Mouse (Mus musculus): Measurements from ENCODE around the gene Ctdspl.

Gene Ctdspl

DNA sequence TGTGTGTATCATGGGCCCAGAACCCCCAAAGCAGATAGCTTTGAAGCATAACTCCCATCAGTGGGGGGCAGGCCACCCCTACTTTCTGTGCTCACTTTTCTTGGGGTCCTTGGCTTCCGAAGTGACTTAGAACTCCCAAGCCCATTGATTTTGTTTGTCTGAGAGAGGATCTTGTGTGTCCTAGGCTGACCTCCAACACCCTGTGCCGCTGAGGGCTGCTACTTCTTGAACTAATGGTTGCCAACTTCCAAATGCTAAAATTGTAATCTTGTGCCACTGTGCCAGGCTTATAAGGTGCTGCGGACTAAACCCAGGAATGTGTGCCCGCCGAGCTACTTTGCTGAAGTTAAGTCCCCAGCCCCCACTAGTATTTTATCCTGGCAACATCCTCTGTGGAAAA is 164.2 kb downstream of the Ctdspl start:
- DNase-seq (ENCODE audit: low read depth in 1 of 2, low spot score in 2 of 2), result no peak

DNA sequence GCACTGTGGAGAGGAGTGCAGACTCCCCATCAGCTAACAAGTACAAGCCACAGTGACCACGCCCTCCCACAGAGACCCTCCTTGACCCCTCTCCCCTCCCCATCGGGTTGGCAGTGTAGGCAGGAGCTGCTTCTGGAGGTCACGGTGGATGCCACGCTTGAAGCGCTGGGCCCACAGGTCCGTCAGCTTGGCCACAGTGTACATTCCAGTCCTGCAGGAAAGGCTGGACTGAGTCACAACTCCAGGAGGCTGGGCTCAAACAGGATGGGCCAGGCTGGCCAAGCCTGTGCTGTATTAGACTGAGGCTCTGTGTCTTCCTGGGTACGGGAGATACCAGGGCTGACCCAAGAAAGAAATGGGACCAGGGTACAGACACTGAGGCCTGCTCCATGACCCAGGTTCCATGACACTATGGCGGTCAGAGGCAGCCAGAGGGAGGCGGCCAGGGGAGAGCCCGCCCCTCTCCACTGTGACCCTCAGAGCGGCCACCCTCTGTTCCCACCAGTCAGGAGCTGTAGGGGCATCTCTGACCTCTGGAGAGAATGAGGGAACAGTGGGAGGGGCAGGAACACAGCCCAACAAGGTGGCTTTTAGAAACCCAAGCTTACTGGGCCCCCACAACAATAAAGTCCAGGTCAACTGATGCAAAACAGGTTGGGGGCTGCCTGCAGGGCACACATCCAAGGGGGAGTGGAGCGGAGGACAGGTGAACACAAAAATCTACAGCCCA is 165.5 kb downstream of the Ctdspl start:
- no peak for DNase-seq (ENCODE audit: low read depth in 1 of 2, low spot score in 2 of 2)

DNA sequence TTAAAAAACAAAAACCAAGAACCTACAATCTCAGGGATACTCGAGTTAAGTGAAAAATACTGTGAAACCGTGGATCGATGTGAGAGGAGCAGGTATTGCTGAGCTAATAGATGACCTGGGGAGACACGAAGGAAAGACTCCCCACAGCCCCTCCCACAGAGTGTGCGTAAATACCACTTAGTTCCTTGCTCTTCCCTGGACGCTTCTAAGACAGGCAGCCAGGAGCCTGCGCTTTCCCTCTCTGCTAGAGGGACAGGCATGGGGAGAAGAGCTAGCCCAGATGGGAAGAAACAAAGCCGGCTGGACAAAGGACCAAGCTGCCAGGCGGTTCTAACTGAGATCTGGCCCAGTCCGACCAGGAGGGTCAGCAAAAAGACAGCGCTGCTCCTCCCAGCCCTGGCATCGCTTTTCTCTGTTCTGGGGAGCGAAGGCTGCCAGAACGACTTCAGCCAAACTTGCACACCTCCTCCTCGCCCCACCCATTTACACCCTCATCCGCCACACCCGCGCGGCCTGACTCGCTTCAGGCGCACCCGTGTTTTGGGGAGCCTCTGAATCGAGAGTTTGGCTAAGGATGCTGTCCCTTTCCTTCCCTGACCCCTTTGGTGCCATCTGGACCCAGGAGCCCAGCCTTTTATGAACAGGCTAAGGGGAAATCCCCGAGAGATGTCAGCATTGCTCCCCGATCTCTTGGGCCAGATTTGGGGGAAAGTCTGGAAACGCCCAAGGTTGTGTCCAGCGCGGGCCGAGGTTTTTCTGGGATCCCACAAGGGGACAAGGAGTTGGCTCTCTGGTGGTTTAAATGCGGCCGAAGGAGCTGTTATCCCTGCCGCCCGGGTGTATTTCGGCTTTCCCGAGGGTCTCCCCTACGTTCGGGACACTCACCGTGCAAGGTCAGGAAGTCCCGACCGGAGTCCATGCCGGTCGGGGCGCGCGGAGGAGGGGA is 166.5 kb downstream of the Ctdspl start:
- no peak for DNase-seq (ENCODE audit: low read depth in 1 of 2, low spot score in 2 of 2)
